Mouse (Mus musculus): ENCODE measurements at regions not wholly inside any gene's neighbourhood (a gene's known extent, or its start where the extent isn't known, plus 50 kb on each side); places are given as distances from the start of the nearest gene placed in this dataset.

DNA sequence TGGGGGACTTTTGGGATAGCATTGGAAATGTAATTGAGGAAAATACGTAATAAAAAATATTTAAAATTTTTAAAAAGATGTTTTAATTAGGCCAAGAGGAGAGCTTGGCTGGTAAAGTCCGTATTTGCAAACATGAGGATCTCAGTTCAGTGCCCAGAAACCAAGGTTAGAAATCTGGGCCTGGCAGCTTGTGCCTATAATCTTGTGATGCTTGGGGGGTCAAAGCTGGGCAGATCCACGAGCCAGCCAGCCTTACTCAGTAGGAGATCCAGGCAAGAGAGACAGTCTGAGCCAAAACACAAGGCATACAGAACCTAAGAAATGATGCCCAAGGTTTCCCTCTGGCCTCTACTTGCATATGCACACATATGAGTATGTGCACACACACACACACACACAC is 54.1 kb upstream of the Cxadr start:
- no peaks in the 10 kb centered on the region for H3K27me3 ChIP-seq (ENCODE audit: control insufficient read depth, insufficient read depth, low read length)
- no peaks in the 10 kb centered on the region for H3K36me3 ChIP-seq (ENCODE audit: control insufficient read depth, insufficient read depth, low read length)
- no peak overlapping the region for H3K27ac ChIP-seq (ENCODE audit: low read depth, low read length)
- H3K4me1 ChIP-seq (replicated peaks; ENCODE audit: control insufficient read depth, insufficient read depth, low read length): no peaks in the 10 kb centered on the region
- no peak overlapping the region for H3K9ac ChIP-seq (ENCODE audit: low read length)
- no peaks in the 10 kb centered on the region for H3K9me3 ChIP-seq (ENCODE audit: control insufficient read depth, low read length)
- no peak for ATAC-seq (replicated peaks; ENCODE audit: low FRiP score)
- H3K4me3 ChIP-seq (ENCODE audit: low read depth, low read length): no peak overlapping the region
- DNase-seq (ENCODE audit: low spot score): no peak
- H3K4me2 ChIP-seq (ENCODE audit: low read depth, low read length, severe bottlenecking): no peak overlapping the region
- 69% methylated on average over 3 of the region's 3 CpGs for WGBS

- no peaks in the 10 kb centered on the region for H3K9me3 ChIP-seq (ENCODE audit: control insufficient read depth, low read length)
- WGBS: 79% methylated on average over 3 of the region's 3 CpGs
- no peak overlapping the region for H3K4me2 ChIP-seq (ENCODE audit: low read depth, low read length, severe bottlenecking)
- no peaks in the 10 kb centered on the region for H3K4me1 ChIP-seq (replicated peaks; ENCODE audit: control insufficient read depth, insufficient read depth, low read length)
- H3K27me3 ChIP-seq (ENCODE audit: control insufficient read depth, insufficient read depth, low read length): no peaks in the 10 kb centered on the region
- no peak overlapping the region for H3K27ac ChIP-seq (ENCODE audit: low read depth, low read length)
- no peaks in the 10 kb centered on the region for H3K36me3 ChIP-seq (ENCODE audit: control insufficient read depth, insufficient read depth, low read length)
- DNase-seq (ENCODE audit: low spot score) (no peak), ATAC-seq (replicated peaks; ENCODE audit: low FRiP score) (no peak)
- no peak overlapping the region for H3K4me3 ChIP-seq (ENCODE audit: low read depth, low read length)
- no peak overlapping the region for H3K9ac ChIP-seq (ENCODE audit: low read length)
Observed at GRCm38 (mm10) chr16:78242678-78243077, 58.6 kb upstream of the Cxadr start.

DNA sequence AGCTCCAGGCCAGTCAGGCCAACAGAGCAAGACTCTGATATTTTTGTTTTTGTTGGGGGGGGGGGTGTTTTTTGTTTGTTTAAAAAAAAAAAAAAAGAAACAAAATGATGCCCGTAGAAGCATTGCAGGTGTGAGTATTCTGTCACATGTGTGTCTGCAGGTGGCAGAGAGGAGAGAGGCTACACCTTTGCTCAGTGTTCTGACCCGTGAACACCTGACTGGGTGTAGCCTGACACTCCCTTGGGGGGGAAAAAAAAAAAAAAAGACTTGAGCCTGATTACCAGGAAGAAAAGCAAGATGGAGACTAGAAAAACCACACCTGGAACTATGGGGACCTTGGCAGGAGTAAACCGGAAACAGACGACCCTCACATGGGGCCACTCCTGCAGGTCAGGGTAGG is 61.1 kb upstream of the Cxadr start:
- H3K4me2 ChIP-seq (ENCODE audit: low read depth, low read length, severe bottlenecking): no peak overlapping the region
- H3K36me3 ChIP-seq (ENCODE audit: control insufficient read depth, insufficient read depth, low read length): no peaks in the 10 kb centered on the region
- H3K9ac ChIP-seq (ENCODE audit: low read length): no peak overlapping the region
- peaks cover 8% of the 10 kb centered on the region for H3K4me1 ChIP-seq (replicated peaks; ENCODE audit: control insufficient read depth, insufficient read depth, low read length)
- 89% methylated on average over 4 of the region's 4 CpGs for WGBS
- ATAC-seq (replicated peaks; ENCODE audit: low FRiP score): no peak
- H3K9me3 ChIP-seq (ENCODE audit: control insufficient read depth, low read length): no peaks in the 10 kb centered on the region
- H3K4me3 ChIP-seq (ENCODE audit: low read depth, low read length): no peak overlapping the region
- H3K27me3 ChIP-seq (ENCODE audit: control insufficient read depth, insufficient read depth, low read length): no peaks in the 10 kb centered on the region; the same call in 1 of the 2 replicates
- H3K27ac ChIP-seq (ENCODE audit: low read depth, low read length): no peak overlapping the region
- DNase-seq (ENCODE audit: low spot score): no peak

DNA sequence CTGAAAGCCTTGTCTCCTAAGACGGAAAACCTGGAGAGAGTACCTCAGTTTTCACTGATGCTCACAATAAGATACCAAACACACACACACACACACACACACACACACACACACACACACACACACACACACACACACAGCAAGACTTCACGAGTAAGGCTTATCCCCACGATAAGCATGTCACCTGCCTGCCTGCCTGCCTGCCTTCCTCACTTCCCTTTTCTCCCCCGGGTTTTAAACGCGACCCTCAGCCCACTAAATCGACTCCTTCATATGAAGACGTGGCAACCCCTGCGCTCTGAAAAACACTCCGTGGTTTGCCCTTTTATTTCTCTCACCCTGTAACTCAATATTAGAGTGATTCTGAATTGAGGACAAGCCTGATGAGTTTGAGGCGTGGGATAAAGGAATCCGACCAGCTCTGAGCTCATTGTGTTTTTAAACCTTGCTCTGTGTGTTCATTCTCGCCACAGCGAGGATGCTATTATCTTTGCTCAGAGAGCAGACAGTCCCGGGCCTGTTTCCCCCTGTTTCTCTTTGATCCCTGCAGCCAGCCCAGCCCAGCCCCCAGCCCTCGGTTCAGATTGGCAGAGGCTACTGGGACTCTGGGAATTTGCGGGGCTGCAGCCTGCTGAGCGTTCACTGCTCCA is 63.1 kb upstream of the Cxadr start:
- Histone ChIP-seq H3K36me3 (ENCODE audit: control insufficient read depth, insufficient read depth, low read length) (no peaks in the 10 kb centered on the region), H3K4me2 (ENCODE audit: low read depth, low read length, severe bottlenecking) (peak overlapping the region; percentile 51), H3K9me3 (ENCODE audit: control insufficient read depth, low read length) (no peaks in the 10 kb centered on the region), H3K4me1 (replicated peaks; ENCODE audit: control insufficient read depth, insufficient read depth, low read length) (peaks cover 8% of the 10 kb centered on the region), H3K9ac (ENCODE audit: low read length) (peak overlapping the region; percentile 27), H3K27me3 (ENCODE audit: control insufficient read depth, insufficient read depth, low read length) (no peaks in the 10 kb centered on the region; the same call in 1 of the 2 replicates), H3K4me3 (ENCODE audit: low read depth, low read length) (peak overlapping the region; percentile 29), H3K27ac (ENCODE audit: low read depth, low read length) (peak overlapping the region; percentile 86)
- under 1% methylated on average over 18 of the region's 18 CpGs for WGBS
- ATAC-seq (replicated peaks; ENCODE audit: low FRiP score): peak; percentile 92
- DNase-seq (ENCODE audit: low spot score): peak; percentile 90

DNA sequence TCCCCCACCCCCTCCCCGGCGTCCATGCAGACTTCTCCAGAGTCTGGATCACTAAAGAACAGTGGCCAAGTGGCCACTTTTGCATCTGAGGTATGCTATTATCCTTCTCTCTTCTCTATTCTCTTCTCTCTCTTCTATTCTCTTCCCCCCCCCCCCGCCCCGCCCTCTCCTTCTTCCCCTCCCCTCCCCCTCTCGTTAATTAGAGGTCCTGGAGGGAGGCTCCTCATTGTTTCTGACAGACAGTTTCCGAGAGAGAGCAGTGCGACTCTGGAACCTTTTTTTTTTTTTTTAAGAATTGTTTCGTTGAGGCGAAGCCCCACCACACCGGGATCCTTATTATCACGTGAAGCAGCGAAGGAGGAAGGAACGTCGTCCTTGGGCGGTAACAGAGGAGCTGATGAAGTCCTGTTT is 63.6 kb upstream of the Cxadr start:
- DNase-seq (ENCODE audit: low spot score): peak; percentile 75
- Histone ChIP-seq H3K27ac (ENCODE audit: low read depth, low read length) (peak overlapping the region; percentile 86), H3K4me2 (ENCODE audit: low read depth, low read length, severe bottlenecking) (peak overlapping the region; percentile 51), H3K36me3 (ENCODE audit: control insufficient read depth, insufficient read depth, low read length) (no peaks in the 10 kb centered on the region), H3K4me3 (ENCODE audit: low read depth, low read length) (peak overlapping the region; percentile 29), H3K4me1 (replicated peaks; ENCODE audit: control insufficient read depth, insufficient read depth, low read length) (peaks cover 8% of the 10 kb centered on the region), H3K9ac (ENCODE audit: low read length) (peak overlapping the region; percentile 48), H3K9me3 (ENCODE audit: control insufficient read depth, low read length) (no peaks in the 10 kb centered on the region), H3K27me3 (ENCODE audit: control insufficient read depth, insufficient read depth, low read length) (no peaks in the 10 kb centered on the region; the same call in 1 of the 2 replicates)
- peak; percentile 68 for ATAC-seq (replicated peaks; ENCODE audit: low FRiP score)
- WGBS: 0% methylated on average over 12 of the region's 15 CpGs

DNA sequence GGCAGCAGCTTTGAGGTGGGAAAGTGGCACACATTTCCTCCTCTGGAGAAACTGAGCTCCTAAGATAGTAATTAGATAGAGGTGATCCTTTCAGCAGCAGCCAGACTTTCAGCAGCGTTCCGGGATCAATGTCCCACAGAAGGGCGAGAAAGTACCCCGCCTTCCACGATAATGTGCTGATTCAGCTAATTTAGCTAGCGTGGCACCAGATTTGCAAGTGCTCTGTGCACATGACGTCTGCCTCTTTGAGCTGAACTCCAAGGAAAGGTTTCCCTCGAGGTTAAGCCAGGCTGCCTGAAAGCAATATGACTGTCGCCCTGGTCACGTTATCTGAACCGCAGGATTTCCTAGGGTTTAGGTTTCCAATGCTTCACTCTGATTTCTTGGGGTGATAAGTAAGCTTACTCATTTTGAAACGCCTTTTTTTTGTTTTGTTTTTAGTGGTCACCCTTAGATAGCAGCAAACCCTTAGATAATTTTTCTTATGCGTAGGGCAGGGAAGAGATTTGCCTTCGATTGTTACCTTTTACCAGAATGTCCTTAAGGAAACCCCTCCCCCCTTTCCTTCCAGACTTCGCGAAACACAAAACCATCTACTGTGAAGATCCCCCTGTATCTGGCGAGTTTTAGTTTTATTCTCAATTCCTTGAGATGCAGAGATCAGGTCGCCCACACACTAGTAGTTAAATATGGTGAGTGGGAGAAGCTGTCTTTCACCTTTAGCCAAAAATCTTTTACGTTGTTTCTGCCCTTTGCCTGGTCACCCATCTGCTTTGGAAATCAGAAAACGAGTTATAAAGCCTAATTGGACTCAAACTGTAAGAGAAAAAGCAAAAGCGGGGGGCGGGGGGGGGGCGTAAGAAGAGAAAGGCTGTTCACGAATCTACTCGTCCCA is 64.3 kb upstream of the Cxadr start:
- H3K9me3 ChIP-seq (ENCODE audit: control insufficient read depth, low read length): no peaks in the 10 kb centered on the region
- WGBS: 3% methylated on average over 25 of the region's 25 CpGs
- H3K36me3 ChIP-seq (ENCODE audit: control insufficient read depth, insufficient read depth, low read length): no peaks in the 10 kb centered on the region
- H3K9ac ChIP-seq (ENCODE audit: low read length): peak overlapping the region; percentile 48
- no peak; the same call in 1 of the 2 replicates for ATAC-seq (replicated peaks; ENCODE audit: low FRiP score)
- peaks cover 8% of the 10 kb centered on the region for H3K4me1 ChIP-seq (replicated peaks; ENCODE audit: control insufficient read depth, insufficient read depth, low read length)
- peak; percentile 61 for DNase-seq (ENCODE audit: low spot score)
- peak overlapping the region; percentile 86 for H3K27ac ChIP-seq (ENCODE audit: low read depth, low read length)
- H3K4me3 ChIP-seq (ENCODE audit: low read depth, low read length): peak overlapping the region; percentile 29
- H3K27me3 ChIP-seq (ENCODE audit: control insufficient read depth, insufficient read depth, low read length): no peaks in the 10 kb centered on the region; the same call in 1 of the 2 replicates
- peak overlapping the region; percentile 51 for H3K4me2 ChIP-seq (ENCODE audit: low read depth, low read length, severe bottlenecking)

DNA sequence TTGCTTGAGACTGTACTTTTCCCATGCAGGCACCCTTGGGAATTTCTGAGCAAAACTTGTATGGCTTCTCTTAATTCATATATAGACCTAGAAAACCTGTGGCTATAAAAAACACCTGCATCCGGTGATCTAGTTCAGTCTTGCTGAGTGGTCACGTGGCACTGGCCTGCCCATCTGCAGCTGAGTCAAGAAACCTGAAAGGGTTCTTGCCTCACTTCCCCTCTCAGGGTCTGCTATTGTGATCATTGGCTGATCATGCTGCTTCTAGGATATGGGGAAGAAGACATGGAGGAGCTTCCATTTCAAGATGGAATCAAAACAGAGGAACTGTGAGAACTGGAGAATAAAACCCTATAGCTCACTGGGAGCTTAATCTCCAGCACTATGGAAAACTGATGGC is 69.1 kb upstream of the Cxadr start:
- no peaks in the 10 kb centered on the region for H3K36me3 ChIP-seq (ENCODE audit: control insufficient read depth, insufficient read depth, low read length)
- DNase-seq (ENCODE audit: low spot score) (no peak), ATAC-seq (replicated peaks; ENCODE audit: low FRiP score) (no peak)
- H3K9me3 ChIP-seq (ENCODE audit: control insufficient read depth, low read length): peaks cover 3% of the 10 kb centered on the region; the same call in 1 of the 2 replicates
- peaks cover 5% of the 10 kb centered on the region for H3K4me1 ChIP-seq (replicated peaks; ENCODE audit: control insufficient read depth, insufficient read depth, low read length)
- H3K4me3 ChIP-seq (ENCODE audit: low read depth, low read length): no peak overlapping the region
- H3K27me3 ChIP-seq (ENCODE audit: control insufficient read depth, insufficient read depth, low read length): no peaks in the 10 kb centered on the region; the same call in 1 of the 2 replicates
- 90% methylated on average over 2 of the region's 2 CpGs for WGBS
- no peak overlapping the region for H3K27ac ChIP-seq (ENCODE audit: low read depth, low read length)
- H3K9ac ChIP-seq (ENCODE audit: low read length): no peak overlapping the region
- no peak overlapping the region for H3K4me2 ChIP-seq (ENCODE audit: low read depth, low read length, severe bottlenecking)

DNA sequence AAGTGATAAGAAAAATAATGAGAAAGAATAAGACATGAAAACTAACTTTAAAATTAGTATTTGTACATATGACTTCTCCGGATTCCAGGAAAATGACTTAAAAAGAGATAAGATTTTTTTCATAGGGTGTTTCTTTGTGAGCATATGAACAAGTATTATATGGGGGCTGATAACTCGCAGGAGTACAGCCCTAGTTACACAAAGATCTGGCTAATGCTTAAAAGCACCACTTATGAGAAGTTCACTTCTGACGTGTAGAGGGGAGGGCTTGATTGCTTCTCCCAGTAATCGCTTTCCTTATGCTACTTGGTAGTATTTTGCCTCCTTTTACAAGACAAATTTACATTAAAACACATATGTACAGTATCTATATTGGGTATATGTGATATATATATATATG is 72.3 kb upstream of the Cxadr start:
- H3K4me2 ChIP-seq (ENCODE audit: low read depth, low read length, severe bottlenecking): no peak overlapping the region
- no peaks in the 10 kb centered on the region for H3K36me3 ChIP-seq (ENCODE audit: control insufficient read depth, insufficient read depth, low read length)
- no peak overlapping the region for H3K9ac ChIP-seq (ENCODE audit: low read length)
- peaks cover 3% of the 10 kb centered on the region; the same call in 1 of the 2 replicates for H3K9me3 ChIP-seq (ENCODE audit: control insufficient read depth, low read length)
- DNase-seq (ENCODE audit: low spot score) (no peak), ATAC-seq (replicated peaks; ENCODE audit: low FRiP score) (no peak)
- WGBS: 89% methylated on average over 4 of the region's 4 CpGs
- H3K27ac ChIP-seq (ENCODE audit: low read depth, low read length): no peak overlapping the region
- H3K27me3 ChIP-seq (ENCODE audit: control insufficient read depth, insufficient read depth, low read length): no peaks in the 10 kb centered on the region
- H3K4me3 ChIP-seq (ENCODE audit: low read depth, low read length): no peak overlapping the region
- H3K4me1 ChIP-seq (replicated peaks; ENCODE audit: control insufficient read depth, insufficient read depth, low read length): no peaks in the 10 kb centered on the region

Data from forebrain, embryonic 11.5 days (tissue).